Mouse (Mus musculus) naive thymus-derived CD4-positive, alpha-beta T cell, adult 2 months (primary cell): ENCODE results near the gene Zfp653.

ENCODE experiments used
- DNase-seq: peaks from one replicate; pipeline ENCODE4 v3.0.0-alpha.2; 2011; ENCODE audit warnings: low read depth

Gene Zfp653

GRCm38 (mm10) chr9:22069881-22070553 lies 1.2 kb downstream of the Zfp653 start:
- DNase-seq, result no peak

GRCm38 (mm10) chr9:22067195-22067594 lies 4.0 kb downstream of the Zfp653 start:
- DNase-seq, result no peak

- DNase-seq, result peak; percentile 67
Measured at GRCm38 (mm10) chr9:22066433-22066832, 4.7 kb downstream of the Zfp653 start.

GRCm38 (mm10) chr9:22065642-22066041 lies 5.5 kb downstream of the Zfp653 start:
- DNase-seq, result no peak

GRCm38 (mm10) chr9:22064341-22064740 lies 6.8 kb downstream of the Zfp653 start:
- DNase-seq, result no peak

GRCm38 (mm10) chr9:22061339-22061738 lies 9.8 kb downstream of the Zfp653 start:
- no peak for DNase-seq

- DNase-seq, result no peak
Measured at GRCm38 (mm10) chr9:22058011-22058424, 13.2 kb downstream of the Zfp653 start.

GRCm38 (mm10) chr9:22057031-22057517 lies 14.1 kb downstream of the Zfp653 start:
- DNase-seq, result no peak

GRCm38 (mm10) chr9:22056303-22056910 lies 14.8 kb downstream of the Zfp653 start:
- no peak for DNase-seq

- no peak for DNase-seq
Measured at GRCm38 (mm10) chr9:22055713-22056112, 15.5 kb downstream of the Zfp653 start.

GRCm38 (mm10) chr9:22054411-22055076 lies 16.6 kb downstream of the Zfp653 start:
- peak; percentile 85 for DNase-seq

- DNase-seq, result no peak
Measured at GRCm38 (mm10) chr9:22053657-22054056, 17.5 kb downstream of the Zfp653 start.

GRCm38 (mm10) chr9:22051958-22052254 lies 19.3 kb downstream of the Zfp653 start, which contains the start of gene Elavl3:
Gene Elavl3, minus strand, starts transcription at chr9:22052023.
- peak; percentile 43 for DNase-seq

GRCm38 (mm10) chr9:22051161-22051957 lies 19.8 kb downstream of the Zfp653 start:
- DNase-seq, result peak; percentile 33

- peak; percentile 52 for DNase-seq
Measured at GRCm38 (mm10) chr9:22050351-22050889, 20.8 kb downstream of the Zfp653 start.

- DNase-seq, result no peak
Measured at GRCm38 (mm10) chr9:22049721-22050270, 21.4 kb downstream of the Zfp653 start.

- DNase-seq, result no peak
Measured at GRCm38 (mm10) chr9:22049315-22049714, 21.9 kb downstream of the Zfp653 start.

GRCm38 (mm10) chr9:22047329-22047728 lies 23.8 kb downstream of the Zfp653 start:
- no peak for DNase-seq

- DNase-seq, result no peak
Measured at GRCm38 (mm10) chr9:22041832-22042231, 29.3 kb downstream of the Zfp653 start.

- no peak for DNase-seq
Measured at GRCm38 (mm10) chr9:22037826-22038225, 33.4 kb downstream of the Zfp653 start.

GRCm38 (mm10) chr9:22035300-22036044 lies 35.7 kb downstream of the Zfp653 start:
- DNase-seq, result no peak
